Mouse (Mus musculus) splenic B cell, adult 2 months (primary cell): ENCODE measurements around the gene Tmem60.

ENCODE experiments used
- DNase-seq: peaks from one replicate; pipeline ENCODE4 v3.0.0-alpha.2; 2011; ENCODE audit warnings: low read depth, low spot score
- H3K27me3 ChIP-seq: 2 replicates; pipeline ENCODE4 v1.6.1; 2012; ENCODE audit warnings: mild to moderate bottlenecking, low read length, moderate library complexity, mixed read lengths; ENCODE audit not compliant: control insufficient read depth, poor library complexity, insufficient read depth, severe bottlenecking
- H3K36me3 ChIP-seq: 2 replicates; pipeline ENCODE4 v1.6.1; 2012; ENCODE audit warnings: mild to moderate bottlenecking, low read length, moderate library complexity, mixed read lengths; ENCODE audit not compliant: control insufficient read depth, poor library complexity, insufficient read depth, severe bottlenecking

The Tmem60 gene

GRCm38 (mm10) chr5:20880386-20880785, 1.6 kb upstream of the Tmem60 start:
- no peak for DNase-seq
- Histone ChIP-seq H3K27me3 (no peaks in the 10 kb centered on the region), H3K36me3 (no peaks in the 10 kb centered on the region)

GRCm38 (mm10) chr5:20880797-20881775, 905 bp upstream of the Tmem60 start:
- Histone ChIP-seq H3K27me3 (no peaks in the 10 kb centered on the region), H3K36me3 (no peaks in the 10 kb centered on the region)
- DNase-seq, result peak; percentile 60

GRCm38 (mm10) chr5:20884036-20884620, 2.1 kb downstream of the Tmem60 start:
- H3K27me3 ChIP-seq, result no peaks in the 10 kb centered on the region
- DNase-seq, result no peak
- peaks cover 4% of the 10 kb centered on the region; the same call in 1 of the 2 replicates for H3K36me3 ChIP-seq

GRCm38 (mm10) chr5:20897446-20898167, 15.6 kb downstream of the Tmem60 start:
- peaks cover 17% of the 10 kb centered on the region; the same call in 1 of the 2 replicates for H3K36me3 ChIP-seq
- no peak for DNase-seq
- H3K27me3 ChIP-seq, result no peaks in the 10 kb centered on the region

GRCm38 (mm10) chr5:20904647-20905046, 22.7 kb downstream of the Tmem60 start:
- Histone ChIP-seq H3K36me3 (peaks cover 17% of the 10 kb centered on the region; the same call in 1 of the 2 replicates), H3K27me3 (no peaks in the 10 kb centered on the region)
- no peak for DNase-seq

GRCm38 (mm10) chr5:20905437-20905836, 23.4 kb downstream of the Tmem60 start:
- Histone ChIP-seq H3K36me3 (peaks cover 17% of the 10 kb centered on the region; the same call in 1 of the 2 replicates), H3K27me3 (no peaks in the 10 kb centered on the region)
- DNase-seq, result no peak

GRCm38 (mm10) chr5:20906191-20906590, 24.2 kb downstream of the Tmem60 start:
- DNase-seq, result no peak
- peaks cover 13% of the 10 kb centered on the region; the same call in 1 of the 2 replicates for H3K36me3 ChIP-seq

GRCm38 (mm10) chr5:20911741-20912140, 29.8 kb downstream of the Tmem60 start:
- peaks cover 9% of the 10 kb centered on the region; the same call in 1 of the 2 replicates for H3K36me3 ChIP-seq
- DNase-seq, result no peak
- no peaks in the 10 kb centered on the region for H3K27me3 ChIP-seq

More at GRCm38 (mm10) chr5:20906191-20906590, 24.2 kb downstream of the Tmem60 start:
- H3K27me3 ChIP-seq, result no peaks in the 10 kb centered on the region

- Histone ChIP-seq H3K27me3 (no peaks in the 10 kb centered on the region), H3K36me3 (0 out of 2 replicates have a peak, but pooled peaks cover under 1% of the 10 kb centered on the region)
- DNase-seq, result peak; percentile 86
Measured at GRCm38 (mm10) chr5:20913372-20914275, 31.6 kb downstream of the Tmem60 start.

GRCm38 (mm10) chr5:20918967-20919366, 37.0 kb downstream of the Tmem60 start:
- 0 out of 2 replicates have a peak, but pooled peaks cover 3% of the 10 kb centered on the region for H3K36me3 ChIP-seq
- DNase-seq, result no peak
- H3K27me3 ChIP-seq, result no peaks in the 10 kb centered on the region

GRCm38 (mm10) chr5:20919566-20919965, 37.6 kb downstream of the Tmem60 start:
- Histone ChIP-seq H3K36me3 (0 out of 2 replicates have a peak, but pooled peaks cover 3% of the 10 kb centered on the region), H3K27me3 (no peaks in the 10 kb centered on the region)
- no peak for DNase-seq

GRCm38 (mm10) chr5:20924608-20925007, 42.6 kb downstream of the Tmem60 start:
- no peaks in the 10 kb centered on the region for H3K36me3 ChIP-seq
- DNase-seq, result no peak
- H3K27me3 ChIP-seq, result no peaks in the 10 kb centered on the region

- DNase-seq, result no peak
- H3K36me3 ChIP-seq, result no peaks in the 10 kb centered on the region
- no peaks in the 10 kb centered on the region for H3K27me3 ChIP-seq
Measured at GRCm38 (mm10) chr5:20925451-20925850, 43.5 kb downstream of the Tmem60 start.
